8 mouse cellular contexts compared by ENCODE assay signal in genomic region chr12:16800259-16800958, GRCm38 (mm10). TPM values are rescaled to one million over a fixed set of nuclear protein-coding genes. Genes with fewer than 3 reads are reported as not detected.
DNase-seq lines count a peak whose midpoint lies in the region; ATAC-seq and TF ChIP-seq lines count a peak whose summit lies in the region.

Gene Greb1, minus strand, starts transcription at chr12:16800886.

- peak; percentile 62 for ATAC-seq in forebrain, embryonic 16.5 days
- ATAC-seq in limb, embryonic 14.5 days (ENCODE audit: low FRiP score, low read depth), result peak; percentile 66

- peak within 1 kb of the TSS; percentile 46 for H3K4me3 ChIP-seq in forebrain, embryonic 16.5 days (replicated peaks; ENCODE audit: low read length)
- peak within 1 kb of the TSS; percentile 51 for H3K4me3 ChIP-seq in limb, embryonic 14.5 days (replicated peaks; ENCODE audit: low read length)

- no peak within 1 kb of the TSS for H3K27ac ChIP-seq in forebrain, embryonic 16.5 days (ENCODE audit: low read length)
- H3K27ac ChIP-seq in limb, embryonic 14.5 days (replicated peaks; ENCODE audit: low read depth, low read length), result no peak within 1 kb of the TSS

- no peaks in the 10 kb centered on the region for H3K9me3 ChIP-seq in forebrain, embryonic 16.5 days (ENCODE audit: control insufficient read depth, low read length)
- no peaks in the 10 kb centered on the region for H3K9me3 ChIP-seq in limb, embryonic 14.5 days (ENCODE audit: control insufficient read depth, low read length)

- DNase-seq in layer of hippocampus, postnatal 10 days (ENCODE audit: low spot score in 2 of 2), result peak; percentile 29 to 38
- no peak for DNase-seq in layer of hippocampus, adult 11-12 months (ENCODE audit: low spot score)
- DNase-seq in adrenal gland, postnatal 4 days (ENCODE audit: low spot score in 2 of 2), result peak in 1 of 2 experiments; percentile 26
- DNase-seq in limb, embryonic 14.5 days (ENCODE audit: low spot score), result no peak
- peak; percentile 71 for DNase-seq in retina, embryonic 14.5 days (ENCODE audit: low spot score)
- DNase-seq in left cerebral cortex, postnatal 14 days (ENCODE audit: low spot score in 2 of 2), result no peak
- no peak for DNase-seq in c-Kit-positive CD71-positive TER-119-positive erythroid progenitor cells, embryonic 14.5 days (ENCODE audit: low spot score)

- intact Hi-C loops in left cerebral cortex, postnatal 14 days (cut with DNase I), result no loop called here

- peak within 1 kb of the TSS; percentile 41 for H3K9ac ChIP-seq in forebrain, embryonic 16.5 days (replicated peaks; ENCODE audit: low read depth, low read length)
- peak within 1 kb of the TSS; percentile 66 for H3K9ac ChIP-seq in limb, embryonic 14.5 days (ENCODE audit: low read depth, low read length, severe bottlenecking)

- no peaks in the 10 kb centered on the region for H3K36me3 ChIP-seq in forebrain, embryonic 16.5 days (ENCODE audit: control insufficient read depth, insufficient read depth)
- H3K36me3 ChIP-seq in limb, embryonic 14.5 days (ENCODE audit: control insufficient read depth, insufficient read depth, low read length), result no peaks in the 10 kb centered on the region

- peaks cover 11% of the 10 kb centered on the region for H3K4me1 ChIP-seq in forebrain, embryonic 16.5 days (replicated peaks; ENCODE audit: control insufficient read depth, insufficient read depth, low read length)
- peaks cover 4% of the 10 kb centered on the region; the same call in 1 of the 2 replicates for H3K4me1 ChIP-seq in limb, embryonic 14.5 days (ENCODE audit: control insufficient read depth, insufficient read depth, low read length)

- no peak for TF ChIP-seq POLR2A in limb, embryonic 14.5 days (IDR thresholded peaks at IDR 0.05; ENCODE audit: borderline replicate concordance, extremely low read depth, insufficient read depth, insufficient read length)

- peak within 1 kb of the TSS; percentile 71 for H3K4me2 ChIP-seq in forebrain, embryonic 16.5 days (ENCODE audit: low read length)
- H3K4me2 ChIP-seq in limb, embryonic 14.5 days (replicated peaks; ENCODE audit: low read depth, low read length, severe bottlenecking), result peak within 1 kb of the TSS; percentile 98

- H3K27me3 ChIP-seq in forebrain, embryonic 16.5 days (replicated peaks; ENCODE audit: control insufficient read depth, insufficient read depth, low read length), result peaks cover 6% of the 10 kb centered on the region; the same call in 1 of the 2 replicates
- no peaks in the 10 kb centered on the region for H3K27me3 ChIP-seq in limb, embryonic 14.5 days (ENCODE audit: control insufficient read depth, insufficient read depth, low read length)

- under 1% methylated on average over 47 of the region's 53 CpGs for WGBS in forebrain, embryonic 16.5 days
- 4% methylated on average over 42 of the region's 53 CpGs for WGBS in limb, embryonic 14.5 days

RNA-seq across cellular contexts. Expression of gene Greb1, which starts in this region (rescaled TPM):
- total RNA-seq in layer of hippocampus, postnatal 10 days (2021), result under 1 TPM; 0.57 to 0.76 TPM
- total RNA-seq in adrenal gland, postnatal 4 days (2021), result 10 to 100 TPM; 62.1 to 69.5 TPM
- 0.56 and 0.72 TPM in 2 replicates for polyA plus RNA-seq in forebrain, embryonic 16.5 days (2015; fragmentation: Nextera tagmentation; extraction: Ambion mirVana)
- 3.2 and 3.9 TPM in 2 replicates for polyA plus RNA-seq in limb, embryonic 14.5 days (2012; rRNA removed)
- 1.1 TPM in 2 replicates for polyA plus RNA-seq in limb, embryonic 14.5 days (2014; fragmentation: Nextera tagmentation; extraction: Ambion mirVana)
- total RNA-seq in left cerebral cortex, postnatal 14 days (2021), result under 1 TPM; 0.57 to 0.75 TPM

Comparison
In these comparisons a context has a peak if more than half of its experiments do, and no peak if none do; other contexts are left out.
1. RNA of gene Greb1 (total RNA-seq): 62.1 to 69.5 TPM in adrenal gland, postnatal 4 days; 0.57 to 0.76 TPM in layer of hippocampus, postnatal 10 days and 0.57 to 0.75 TPM in left cerebral cortex, postnatal 14 days; every median in the first group is over 10 times any median in the second.
2. Peak in DNase-seq in layer of hippocampus, postnatal 10 days; RNA of the gene not detected or under 1 TPM.
3. Peak in ATAC-seq, H3K4me3 ChIP-seq, H3K9ac ChIP-seq and H3K4me2 ChIP-seq in forebrain, embryonic 16.5 days; RNA of the gene not detected or under 1 TPM.